Mouse (Mus musculus) lung, embryonic 14.5 days (tissue): ENCODE measurements around the gene Tmem109. TPM values are rescaled to one million over a fixed set of nuclear protein-coding genes. Genes with fewer than 3 reads are reported as not detected.
A peak's percentile ranks its signal among the peaks of the same experiment; 100 is the strongest.

Experiments
- ATAC-seq: fragments of 200-750 bp; cut with Nextera tagmentation; 2 replicates; pipeline ENCODE4 v1.8.0; 2017; ENCODE audit warnings: mild to moderate bottlenecking, moderate TSS enrichment, moderate library complexity; ENCODE audit not compliant: insufficient read depth
- DNase-seq: peaks from one replicate; pipeline ENCODE4 v3.0.0-alpha.2; 2015
- H3K27ac ChIP-seq: fragments of 300-500 bp; sonication (generic); 2 replicates; pipeline ENCODE4 v1.5.1; 2014; ENCODE audit warnings: low read depth, mild to moderate bottlenecking, moderate library complexity
- H3K27me3 ChIP-seq: fragments of 300-500 bp; sonication (generic); 2 replicates; pipeline ENCODE4 v1.6.1; 2014; ENCODE audit warnings: low read length, control low read depth; ENCODE audit not compliant: insufficient read depth
- H3K36me3 ChIP-seq: fragments of 300-500 bp; sonication (generic); 2 replicates; pipeline ENCODE4 v1.6.1; 2014; ENCODE audit warnings: control low read depth; ENCODE audit not compliant: insufficient read depth
- H3K4me1 ChIP-seq: fragments of 300-500 bp; sonication (generic); 2 replicates; pipeline ENCODE4 v1.6.1; 2014; ENCODE audit warnings: antibody characterized with exemption, control low read depth; ENCODE audit not compliant: insufficient read depth
- H3K4me2 ChIP-seq: fragments of 300-500 bp; sonication (generic); 2 replicates; pipeline ENCODE4 v1.6.1; 2014; ENCODE audit warnings: mild to moderate bottlenecking
- H3K4me3 ChIP-seq: fragments of 300-500 bp; sonication (generic); 2 replicates; pipeline ENCODE4 v1.5.1; 2014; ENCODE audit warnings: low read depth, low read length
- H3K9ac ChIP-seq: fragments of 300-500 bp; sonication (generic); 2 replicates; pipeline ENCODE4 v1.6.1; 2014
- H3K9me3 ChIP-seq: fragments of 300-500 bp; sonication (generic); 2 replicates; pipeline ENCODE4 v1.6.1; 2016; ENCODE audit warnings: low read depth, low read length, control low read depth
- CTCF ChIP-seq: IDR thresholded peaks from 2 replicates; pipeline ENCODE4 v1.5.1; 2016; ENCODE audit warnings: antibody characterized with exemption, low read depth
- WGBS: fragments of 180-500 bp; shearing (Covaris S2); extraction: QIAGEN DNeasy Blood & Tissue Kit; methylation state at CpG from one replicate; pipeline ENCODE4 v1.1.7; 2014; 5-methylcytosine and 5-hydroxymethylcytosine counted together
- polyA plus RNA-seq: library from polyadenylated mRNA; unstranded; fragments of >200 nt; fragmentation: Nextera tagmentation; extraction: Ambion mirVana; gene quantifications from 2 replicates; pipeline ENCODE4 v1.2.1, GENCODE M21; 2014

The Tmem109 gene
- polyA plus RNA-seq, 1 experiment from 2014 or later = 120 TPM

DNA sequence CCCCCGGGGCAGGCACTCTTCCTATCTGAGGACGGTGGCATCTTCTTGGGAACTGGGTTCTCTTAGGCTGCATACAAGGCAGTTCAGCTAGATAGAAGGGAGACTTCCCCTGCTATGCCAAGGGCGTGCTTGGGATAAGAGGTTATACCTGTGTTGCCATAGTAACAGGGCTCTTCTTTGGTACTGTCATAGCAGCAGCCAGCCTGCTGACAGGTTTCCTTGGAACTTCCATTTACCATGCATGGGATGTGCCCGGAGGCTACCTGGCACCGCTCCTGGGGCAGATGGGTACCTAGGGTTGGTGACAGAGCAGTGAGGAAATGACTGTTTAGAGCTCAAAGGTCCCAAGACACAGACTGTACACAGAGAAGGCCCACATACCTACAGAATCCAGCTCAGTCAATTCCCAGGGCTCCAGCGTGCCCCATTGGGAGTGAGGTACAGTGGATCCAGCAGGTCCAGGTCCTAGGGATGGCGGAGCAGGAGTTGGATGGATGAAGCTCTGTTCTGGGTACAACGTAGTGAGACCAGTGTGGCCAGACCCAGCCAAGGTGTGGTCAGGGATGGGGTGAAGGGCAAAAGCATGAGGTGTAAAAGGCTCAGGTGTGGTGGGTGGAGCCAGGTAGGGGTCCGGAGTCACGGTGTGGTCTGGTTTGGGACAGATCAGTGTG, 36.7 kb upstream of the Tmem109 start:
- Histone ChIP-seq H3K36me3 (no peaks in the 10 kb centered on the region), H3K27ac (no peak overlapping the region), H3K4me2 (no peak overlapping the region), H3K4me3 (no peak overlapping the region), H3K27me3 (no peaks in the 10 kb centered on the region), H3K4me1 (no peaks in the 10 kb centered on the region), H3K9me3 (no peaks in the 10 kb centered on the region), H3K9ac (no peak overlapping the region)
- 80% methylated on average over 10 of the region's 10 CpGs for WGBS
- ATAC-seq = no peak
- TF ChIP-seq CTCF = no peak
- no peak for DNase-seq

DNA sequence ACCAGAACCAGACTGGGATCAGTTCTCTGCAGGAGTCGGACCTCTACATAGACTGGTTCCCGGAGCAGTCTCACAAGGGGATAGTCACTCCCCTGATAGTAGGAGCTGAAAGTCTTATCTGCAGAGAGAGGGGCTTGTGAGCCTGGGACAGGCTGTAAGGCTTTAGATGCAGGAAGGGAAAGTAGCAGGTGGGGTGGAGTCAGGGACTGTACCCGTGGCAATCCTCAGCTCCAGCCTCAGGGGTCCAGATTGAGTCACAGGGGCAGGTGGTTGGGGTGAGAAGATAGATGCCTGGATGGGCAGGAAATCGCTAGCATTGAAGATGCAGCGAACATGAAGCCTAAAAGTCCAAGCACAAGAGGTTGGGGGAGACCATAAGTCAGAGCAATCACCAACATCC, 34.7 kb upstream of the Tmem109 start:
- no peak overlapping the region for H3K9ac ChIP-seq
- no peak overlapping the region for H3K27ac ChIP-seq
- H3K4me2 ChIP-seq = no peak overlapping the region
- H3K4me1 ChIP-seq = no peaks in the 10 kb centered on the region
- WGBS = 59% methylated on average over 5 of the region's 5 CpGs
- TF ChIP-seq CTCF = no peak
- no peaks in the 10 kb centered on the region for H3K27me3 ChIP-seq
- H3K36me3 ChIP-seq = no peaks in the 10 kb centered on the region
- DNase-seq = no peak
- H3K4me3 ChIP-seq = no peak overlapping the region
- no peak for ATAC-seq
- no peaks in the 10 kb centered on the region for H3K9me3 ChIP-seq

- WGBS = 51% methylated on average over 2 of the region's 2 CpGs
- no peaks in the 10 kb centered on the region for H3K27me3 ChIP-seq
- ATAC-seq (no peak), DNase-seq (no peak)
- no peak for TF ChIP-seq CTCF
- no peaks in the 10 kb centered on the region for H3K4me1 ChIP-seq
- no peaks in the 10 kb centered on the region for H3K36me3 ChIP-seq
- H3K4me2 ChIP-seq = no peak overlapping the region
- H3K4me3 ChIP-seq = no peak overlapping the region
- no peaks in the 10 kb centered on the region for H3K9me3 ChIP-seq
- no peak overlapping the region for H3K9ac ChIP-seq
- H3K27ac ChIP-seq = no peak overlapping the region
Measured at GRCm38 (mm10) chr19:10914870-10915269, 33.1 kb upstream of the Tmem109 start.

DNA sequence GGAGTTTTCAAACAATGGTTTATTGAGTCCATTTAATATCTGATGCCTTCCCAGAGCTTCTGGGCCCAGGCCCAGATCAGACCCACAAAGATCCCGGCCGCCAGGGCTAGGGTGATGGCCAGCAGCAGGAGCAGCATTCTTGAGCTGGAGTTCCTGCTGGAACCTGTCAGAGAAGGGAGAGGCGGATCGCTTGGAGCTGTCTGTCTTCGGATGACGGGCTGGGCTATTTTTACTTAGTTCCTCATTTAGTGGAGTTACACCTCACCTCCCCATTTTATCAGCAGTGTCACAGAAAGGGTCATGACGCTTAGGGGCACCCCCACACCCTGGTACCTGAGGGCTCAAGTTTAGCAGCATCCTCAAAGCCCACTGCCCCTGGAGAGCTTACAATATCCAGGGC, 32.5 kb upstream of the Tmem109 start:
- 53% methylated on average over 7 of the region's 7 CpGs for WGBS

DNA sequence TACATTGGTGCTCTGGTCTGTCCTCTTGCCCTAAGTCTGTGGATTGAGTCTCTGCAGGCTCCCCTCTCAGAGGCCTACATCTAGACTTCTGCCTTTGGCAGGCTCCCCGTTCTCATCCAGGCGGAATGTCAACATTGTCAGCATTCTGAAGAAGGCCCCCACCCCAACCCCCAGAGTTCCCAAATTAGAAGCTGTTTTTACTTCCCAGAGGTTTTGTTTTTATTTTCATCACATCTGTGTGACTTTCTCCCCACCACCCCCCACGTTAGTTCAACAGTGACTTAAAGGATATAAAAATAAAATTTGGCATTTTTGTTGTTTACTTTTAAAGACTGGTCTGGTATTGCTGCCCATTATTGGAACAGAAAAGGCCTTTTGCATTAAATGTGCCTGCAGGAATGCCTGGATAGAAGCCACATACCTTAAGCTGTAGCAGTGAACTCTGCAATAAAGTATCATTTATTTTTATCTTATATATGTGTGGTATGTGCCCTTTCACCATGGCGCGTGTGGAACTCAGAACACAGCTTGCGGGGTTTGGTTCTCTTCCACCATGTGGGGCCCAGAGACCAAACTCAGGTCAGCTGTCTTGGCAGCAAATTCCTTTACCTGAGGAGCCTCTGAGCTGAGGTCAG, 27.4 kb upstream of the Tmem109 start:
- no peak overlapping the region for H3K9ac ChIP-seq
- no peak overlapping the region for H3K4me2 ChIP-seq
- TF ChIP-seq CTCF = no peak
- no peaks in the 10 kb centered on the region for H3K9me3 ChIP-seq
- peak; percentile 50 for ATAC-seq
- 46% methylated on average over 6 of the region's 6 CpGs for WGBS
- H3K27ac ChIP-seq = peak overlapping the region; percentile 89
- no peaks in the 10 kb centered on the region for H3K27me3 ChIP-seq
- H3K36me3 ChIP-seq = peaks cover 32% of the 10 kb centered on the region
- no peak overlapping the region for H3K4me3 ChIP-seq
- peak; percentile 77 for DNase-seq
- H3K4me1 ChIP-seq = no peaks in the 10 kb centered on the region

More for the DNA sequence above, 32.5 kb upstream of the Tmem109 start:
- no peak for TF ChIP-seq CTCF
- Histone ChIP-seq H3K27ac (no peak overlapping the region), H3K27me3 (no peaks in the 10 kb centered on the region), H3K36me3 (no peaks in the 10 kb centered on the region), H3K9me3 (no peaks in the 10 kb centered on the region), H3K4me2 (no peak overlapping the region), H3K9ac (no peak overlapping the region), H3K4me1 (no peaks in the 10 kb centered on the region), H3K4me3 (no peak overlapping the region)
- ATAC-seq = no peak
- no peak for DNase-seq

DNA sequence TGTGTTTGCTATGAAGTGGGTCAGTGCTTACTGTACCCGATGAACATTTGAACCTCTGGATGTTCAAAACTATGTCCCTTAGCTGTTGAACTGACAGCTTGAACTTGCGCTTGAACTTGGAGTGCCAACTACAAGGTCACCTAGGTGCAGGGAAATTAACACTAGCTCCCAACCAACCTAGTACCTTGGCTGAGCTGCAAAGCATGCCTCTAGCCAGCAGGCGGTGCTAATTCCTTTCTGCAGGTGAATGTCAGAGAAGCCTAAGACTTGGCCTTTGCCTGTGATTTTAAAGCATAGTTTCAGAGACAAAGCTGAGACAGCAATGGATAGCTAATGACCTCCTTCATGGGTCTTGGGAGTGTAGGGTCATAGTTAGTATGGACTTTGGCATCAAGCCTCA, 26.1 kb upstream of the Tmem109 start:
- no peak overlapping the region for H3K4me3 ChIP-seq
- DNase-seq (peak; percentile 71), ATAC-seq (no peak)
- 51% methylated on average over 3 of the region's 3 CpGs for WGBS
- no peak overlapping the region for H3K4me2 ChIP-seq
- peaks cover 45% of the 10 kb centered on the region for H3K36me3 ChIP-seq
- no peaks in the 10 kb centered on the region for H3K4me1 ChIP-seq
- no peaks in the 10 kb centered on the region for H3K27me3 ChIP-seq
- no peaks in the 10 kb centered on the region for H3K9me3 ChIP-seq
- peak; percentile 78 for TF ChIP-seq CTCF
- no peak overlapping the region for H3K9ac ChIP-seq
- H3K27ac ChIP-seq = no peak overlapping the region

- Histone ChIP-seq H3K36me3 (peaks cover 67% of the 10 kb centered on the region), H3K4me1 (no peaks in the 10 kb centered on the region), H3K9ac (no peak overlapping the region), H3K4me2 (peak overlapping the region; percentile 25; the same call in 1 of the 2 replicates), H3K9me3 (no peaks in the 10 kb centered on the region), H3K4me3 (no peak overlapping the region), H3K27me3 (no peaks in the 10 kb centered on the region), H3K27ac (peak overlapping the region; percentile 78)
- 51% methylated on average over 5 of the region's 5 CpGs for WGBS
- ATAC-seq = no peak; the same call in 1 of the 2 replicates
- no peak for DNase-seq
- TF ChIP-seq CTCF = no peak
Measured at GRCm38 (mm10) chr19:10905728-10906000, 23.9 kb upstream of the Tmem109 start.
